Mouse (Mus musculus) testis, adult 2 months (tissue): ENCODE measurements at regions not wholly inside any gene's neighbourhood (a gene's known extent, or its start where the extent isn't known, plus 50 kb on each side); places are given as distances from the start of the nearest gene placed in this dataset.

Experiments
- CTCF ChIP-seq: fragments of 200-500 bp; IDR thresholded peaks from 2 replicates; pipeline ENCODE4 v1.5.1; 2012; ENCODE audit warnings: low read depth, mild to moderate bottlenecking, inconsistent platforms, low read length, moderate library complexity; ENCODE audit not compliant: control insufficient read depth, insufficient read depth, insufficient replicate concordance
- POLR2A ChIP-seq: fragments of 200-500 bp; IDR thresholded peaks from 2 replicates; pipeline ENCODE4 v1.6.1; 2012; ENCODE audit warnings: low read depth, mild to moderate bottlenecking, inconsistent platforms, low read length, moderate library complexity; ENCODE audit not compliant: control insufficient read depth

DNA sequence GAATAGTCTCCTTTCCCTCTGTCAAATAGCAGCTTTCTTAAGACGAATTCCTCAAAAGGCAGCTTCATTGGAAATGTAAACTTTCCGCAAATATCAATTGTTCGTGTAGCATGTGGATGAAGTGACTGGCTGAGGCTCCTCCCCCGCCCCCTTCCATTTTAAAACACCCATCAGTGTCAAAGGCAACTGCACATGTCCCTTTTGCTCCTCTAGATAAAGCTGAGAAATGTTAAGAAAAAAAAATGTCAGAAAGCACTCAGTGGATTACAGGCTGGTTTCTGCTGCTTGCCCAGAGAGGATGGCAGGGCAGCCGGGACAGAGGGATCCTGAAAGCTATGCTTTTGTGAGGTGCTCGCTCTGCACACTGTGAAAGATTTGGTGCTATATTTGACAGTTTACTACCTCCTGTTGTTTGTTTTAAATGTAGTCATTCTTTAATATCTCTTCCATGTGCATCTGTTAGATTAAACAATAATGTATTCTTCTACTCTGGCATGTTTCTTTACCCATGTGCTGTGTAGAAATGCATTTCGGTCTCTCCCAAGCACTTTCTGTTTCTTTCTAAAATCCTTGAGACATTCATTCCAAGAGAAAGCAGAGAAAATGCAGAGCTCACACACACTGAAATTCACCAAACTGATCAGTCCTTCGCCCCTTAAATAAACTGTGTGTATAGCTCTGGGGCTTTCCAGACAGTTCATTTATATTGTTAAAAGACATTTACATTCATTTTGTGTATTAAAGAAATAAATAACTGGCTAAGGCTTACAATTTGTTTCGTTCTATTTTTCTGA lies 263.9 kb downstream of the Meis1 start:
- TF ChIP-seq CTCF (no peak), POLR2A (no peak)
